Mouse (Mus musculus): ENCODE results near the gene Acot2. TPM values are rescaled to one million over a fixed set of nuclear protein-coding genes. Genes with fewer than 3 reads are reported as not detected.

Acot2 gene
- polyA plus RNA-seq, 1 experiment from 2014 or later = 12.3 TPM

DNA sequence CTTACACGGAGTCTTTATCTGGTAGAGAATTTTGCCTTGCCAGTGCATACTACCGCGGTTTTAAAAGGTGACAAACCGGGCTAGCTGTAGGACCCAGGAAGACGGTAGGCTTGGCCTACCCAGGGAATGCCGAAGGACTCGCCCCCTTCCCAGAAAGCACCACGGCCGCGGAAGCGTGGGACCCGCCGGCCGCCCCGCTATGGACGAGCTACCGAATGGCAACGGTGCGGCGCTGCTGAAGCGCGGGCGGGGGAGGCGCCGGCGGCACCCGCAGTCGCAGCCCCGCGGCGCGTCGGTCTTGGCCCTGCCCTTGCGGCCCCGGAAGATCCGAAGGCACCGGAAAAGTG lies 37.2 kb upstream of the Acot2 start, which contains the start of gene Riox1:
Gene Riox1, plus strand, starts transcription at position 116 of the 347 bp plus-strand sequence.
- Histone ChIP-seq H3K27ac (ENCODE audit: low read length) (peak within 1 kb of the TSS; percentile 70), H3K4me1 (ENCODE audit: control insufficient read depth, low read depth, low read length) (peaks cover 36% of the 10 kb centered on the region), H3K4me3 (ENCODE audit: low read depth, low read length) (peak within 1 kb of the TSS; percentile 79), H3K4me2 (ENCODE audit: low read depth, low read length) (peak within 1 kb of the TSS; percentile 97), H3K36me3 (ENCODE audit: control insufficient read depth, insufficient read depth) (no peaks in the 10 kb centered on the region), H3K9ac (ENCODE audit: low read depth, low read length) (peak within 1 kb of the TSS; percentile 77), H3K9me3 (replicated peaks; ENCODE audit: control insufficient read depth, low read length) (no peaks in the 10 kb centered on the region), H3K27me3 (ENCODE audit: control insufficient read depth, insufficient read depth, low read depth, low read length) (no peaks in the 10 kb centered on the region)
- under 1% methylated on average over 37 of the region's 37 CpGs for WGBS (ENCODE audit: insufficient replicate concordance)
- ATAC-seq (ENCODE audit: low read depth) = peak; percentile 86

- WGBS (ENCODE audit: insufficient replicate concordance) = under 1% methylated on average over 101 of the region's 116 CpGs
Observed at GRCm38 (mm10) chr12:83950840-83951701, 36.6 kb upstream of the Acot2 start.

GRCm38 (mm10) chr12:83951711-83952575 lies 35.7 kb upstream of the Acot2 start:
- Histone ChIP-seq H3K9me3 (replicated peaks; ENCODE audit: control insufficient read depth, low read length) (no peaks in the 10 kb centered on the region), H3K4me1 (ENCODE audit: control insufficient read depth, low read depth, low read length) (peaks cover 36% of the 10 kb centered on the region), H3K36me3 (ENCODE audit: control insufficient read depth, insufficient read depth) (no peaks in the 10 kb centered on the region; the same call in 1 of the 2 replicates), H3K4me2 (ENCODE audit: low read depth, low read length) (peak overlapping the region; percentile 97), H3K27me3 (ENCODE audit: control insufficient read depth, insufficient read depth, low read depth, low read length) (no peaks in the 10 kb centered on the region), H3K9ac (ENCODE audit: low read depth, low read length) (peak overlapping the region; percentile 77), H3K27ac (ENCODE audit: low read length) (no peak overlapping the region), H3K4me3 (ENCODE audit: low read depth, low read length) (peak overlapping the region; percentile 79)
- no peak for ATAC-seq (ENCODE audit: low read depth)
- WGBS (ENCODE audit: insufficient replicate concordance) = 41% methylated on average over 32 of the region's 32 CpGs

More at GRCm38 (mm10) chr12:83950840-83951701, 36.6 kb upstream of the Acot2 start:
- peak overlapping the region; percentile 77 for H3K9ac ChIP-seq (ENCODE audit: low read depth, low read length)
- peak overlapping the region; percentile 70 for H3K27ac ChIP-seq (ENCODE audit: low read length)
- peaks cover 36% of the 10 kb centered on the region for H3K4me1 ChIP-seq (ENCODE audit: control insufficient read depth, low read depth, low read length)
- H3K4me2 ChIP-seq (ENCODE audit: low read depth, low read length) = peak overlapping the region; percentile 97
- peak; percentile 45 for ATAC-seq (ENCODE audit: low read depth)
- H3K9me3 ChIP-seq (replicated peaks; ENCODE audit: control insufficient read depth, low read length) = no peaks in the 10 kb centered on the region
- no peaks in the 10 kb centered on the region; the same call in 1 of the 2 replicates for H3K36me3 ChIP-seq (ENCODE audit: control insufficient read depth, insufficient read depth)
- no peaks in the 10 kb centered on the region for H3K27me3 ChIP-seq (ENCODE audit: control insufficient read depth, insufficient read depth, low read depth, low read length)
- H3K4me3 ChIP-seq (ENCODE audit: low read depth, low read length) = peak overlapping the region; percentile 79

GRCm38 (mm10) chr12:83958278-83958677 lies 29.4 kb upstream of the Acot2 start:
- no peak overlapping the region for H3K27ac ChIP-seq (ENCODE audit: low read length)
- H3K9me3 ChIP-seq (replicated peaks; ENCODE audit: control insufficient read depth, low read length) = no peaks in the 10 kb centered on the region
- no peak overlapping the region for H3K4me3 ChIP-seq (ENCODE audit: low read depth, low read length)
- peaks cover 4% of the 10 kb centered on the region for H3K4me1 ChIP-seq (ENCODE audit: control insufficient read depth, low read depth, low read length)
- WGBS (ENCODE audit: insufficient replicate concordance) = 80% methylated on average over 9 of the region's 9 CpGs
- H3K27me3 ChIP-seq (ENCODE audit: control insufficient read depth, insufficient read depth, low read depth, low read length) = no peaks in the 10 kb centered on the region
- no peaks in the 10 kb centered on the region; the same call in 1 of the 2 replicates for H3K36me3 ChIP-seq (ENCODE audit: control insufficient read depth, insufficient read depth)
- H3K4me2 ChIP-seq (ENCODE audit: low read depth, low read length) = no peak overlapping the region
- ATAC-seq (ENCODE audit: low read depth) = no peak
- H3K9ac ChIP-seq (ENCODE audit: low read depth, low read length) = no peak overlapping the region

DNA sequence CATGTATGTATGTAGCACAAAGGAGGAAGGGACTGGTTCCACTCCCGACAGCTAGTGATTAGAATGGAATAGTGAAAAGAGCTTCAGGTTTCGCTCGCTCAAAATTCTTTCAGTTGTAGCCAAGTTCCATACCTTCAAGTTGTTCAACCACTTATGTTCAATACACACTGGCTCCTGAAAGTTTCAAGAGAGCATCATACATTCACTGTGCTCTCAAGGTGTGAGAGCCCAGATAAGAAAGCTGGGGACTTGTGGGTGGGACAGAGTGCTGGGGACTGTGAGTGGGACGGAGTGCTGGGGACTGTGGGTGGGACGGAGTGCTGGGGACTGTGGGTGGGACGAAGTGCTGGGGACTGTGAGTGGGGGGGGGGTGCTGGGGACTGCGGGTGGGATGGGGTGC lies 22.4 kb upstream of the Acot2 start:
- no peaks in the 10 kb centered on the region for H3K9me3 ChIP-seq (replicated peaks; ENCODE audit: control insufficient read depth, low read length)
- no peak overlapping the region for H3K4me2 ChIP-seq (ENCODE audit: low read depth, low read length)
- no peaks in the 10 kb centered on the region for H3K36me3 ChIP-seq (ENCODE audit: control insufficient read depth, insufficient read depth)
- no peak for ATAC-seq (ENCODE audit: low read depth)
- H3K9ac ChIP-seq (ENCODE audit: low read depth, low read length) = no peak overlapping the region
- no peaks in the 10 kb centered on the region for H3K4me1 ChIP-seq (ENCODE audit: control insufficient read depth, low read depth, low read length)
- no peak overlapping the region for H3K4me3 ChIP-seq (ENCODE audit: low read depth, low read length)
- H3K27me3 ChIP-seq (ENCODE audit: control insufficient read depth, insufficient read depth, low read depth, low read length) = no peaks in the 10 kb centered on the region
- H3K27ac ChIP-seq (ENCODE audit: low read length) = no peak overlapping the region
- 58% methylated on average over 7 of the region's 7 CpGs for WGBS (ENCODE audit: insufficient replicate concordance)

DNA sequence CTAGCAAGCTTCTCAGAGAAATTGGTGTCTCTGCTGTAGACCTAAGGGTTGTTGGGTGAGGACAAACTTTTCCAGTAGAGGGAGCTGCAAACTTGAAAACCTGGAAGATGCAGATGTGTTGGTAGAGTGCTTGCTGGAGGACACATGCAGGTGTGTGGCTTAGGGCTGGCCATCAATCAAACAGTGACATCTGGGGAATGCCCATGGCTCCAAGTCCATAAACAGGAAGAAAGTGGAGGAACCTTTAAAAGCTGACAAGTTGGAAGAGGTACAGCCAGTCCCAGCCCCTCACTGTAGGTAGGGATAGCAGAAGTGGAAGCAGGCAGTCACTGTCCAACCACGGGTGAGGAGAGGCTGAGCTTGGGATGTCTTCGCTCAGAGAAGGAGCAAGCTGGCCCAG lies 15.5 kb upstream of the Acot2 start:
- 37% methylated on average over 2 of the region's 2 CpGs for WGBS (ENCODE audit: insufficient replicate concordance)
- H3K27ac ChIP-seq (ENCODE audit: low read length) = no peak overlapping the region
- no peaks in the 10 kb centered on the region for H3K36me3 ChIP-seq (ENCODE audit: control insufficient read depth, insufficient read depth)
- no peak overlapping the region for H3K9ac ChIP-seq (ENCODE audit: low read depth, low read length)
- H3K27me3 ChIP-seq (ENCODE audit: control insufficient read depth, insufficient read depth, low read depth, low read length) = no peaks in the 10 kb centered on the region
- H3K9me3 ChIP-seq (replicated peaks; ENCODE audit: control insufficient read depth, low read length) = no peaks in the 10 kb centered on the region
- no peak overlapping the region for H3K4me3 ChIP-seq (ENCODE audit: low read depth, low read length)
- H3K4me2 ChIP-seq (ENCODE audit: low read depth, low read length) = no peak overlapping the region
- H3K4me1 ChIP-seq (ENCODE audit: control insufficient read depth, low read depth, low read length) = no peaks in the 10 kb centered on the region; the same call in 1 of the 2 replicates
- no peak; the same call in 1 of the 2 replicates for ATAC-seq (ENCODE audit: low read depth)

- no peaks in the 10 kb centered on the region for H3K36me3 ChIP-seq (ENCODE audit: control insufficient read depth, insufficient read depth)
- H3K4me2 ChIP-seq (ENCODE audit: low read depth, low read length) = no peak overlapping the region
- WGBS (ENCODE audit: insufficient replicate concordance) = 78% methylated on average over 6 of the region's 6 CpGs
- no peak overlapping the region for H3K4me3 ChIP-seq (ENCODE audit: low read depth, low read length)
- no peak overlapping the region for H3K27ac ChIP-seq (ENCODE audit: low read length)
- no peak for ATAC-seq (ENCODE audit: low read depth)
- H3K4me1 ChIP-seq (ENCODE audit: control insufficient read depth, low read depth, low read length) = no peaks in the 10 kb centered on the region
- H3K9me3 ChIP-seq (replicated peaks; ENCODE audit: control insufficient read depth, low read length) = no peaks in the 10 kb centered on the region
- no peaks in the 10 kb centered on the region for H3K27me3 ChIP-seq (ENCODE audit: control insufficient read depth, insufficient read depth, low read depth, low read length)
- no peak overlapping the region for H3K9ac ChIP-seq (ENCODE audit: low read depth, low read length)
Observed at GRCm38 (mm10) chr12:83978862-83979261, 8.8 kb upstream of the Acot2 start.

DNA sequence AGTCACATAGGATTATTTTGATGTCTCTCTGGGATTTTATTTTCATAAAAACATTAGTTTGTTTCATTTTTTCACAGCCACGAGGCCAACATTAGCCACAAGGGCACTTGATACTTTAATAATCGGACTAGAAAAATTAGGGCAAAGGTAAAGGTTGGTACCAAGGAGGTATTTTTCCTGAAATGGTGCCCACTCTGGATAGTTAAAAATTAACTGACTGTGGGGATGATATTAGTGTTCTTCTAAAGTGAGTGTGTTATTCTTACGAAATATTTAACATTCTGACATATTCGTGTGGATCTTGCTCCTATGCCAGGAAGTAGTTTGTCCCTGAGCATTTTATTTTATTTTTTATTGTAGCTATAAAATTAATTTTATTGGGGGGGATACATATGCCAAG lies 6.0 kb upstream of the Acot2 start:
- no peak for ATAC-seq (ENCODE audit: low read depth)
- Histone ChIP-seq H3K36me3 (ENCODE audit: control insufficient read depth, insufficient read depth) (no peaks in the 10 kb centered on the region), H3K4me3 (ENCODE audit: low read depth, low read length) (no peak overlapping the region), H3K27ac (ENCODE audit: low read length) (no peak overlapping the region), H3K9me3 (replicated peaks; ENCODE audit: control insufficient read depth, low read length) (no peaks in the 10 kb centered on the region), H3K27me3 (ENCODE audit: control insufficient read depth, insufficient read depth, low read depth, low read length) (no peaks in the 10 kb centered on the region), H3K4me1 (ENCODE audit: control insufficient read depth, low read depth, low read length) (no peaks in the 10 kb centered on the region), H3K4me2 (ENCODE audit: low read depth, low read length) (no peak overlapping the region), H3K9ac (ENCODE audit: low read depth, low read length) (no peak overlapping the region)
- WGBS (ENCODE audit: insufficient replicate concordance) = 58% methylated on average over 4 of the region's 4 CpGs
